Mouse (Mus musculus) small intestine, adult 2 months (tissue): Measurements from ENCODE around the gene Stub1.

Experiments
- CTCF ChIP-seq: fragments of 200-500 bp; IDR thresholded peaks from 2 replicates; pipeline ENCODE4 v1.5.1; 2012; ENCODE audit warnings: low read depth, mild to moderate bottlenecking, control low read depth, inconsistent platforms, low read length, moderate library complexity, mixed read lengths; ENCODE audit not compliant: insufficient replicate concordance, insufficient read length; ENCODE audit errors: extremely low read depth
- POLR2A ChIP-seq: fragments of 200-500 bp; IDR thresholded peaks from 2 replicates; pipeline ENCODE4 v1.6.1; 2012; ENCODE audit warnings: low read depth, mild to moderate bottlenecking, control low read depth, inconsistent platforms, low read length, moderate library complexity

- TF ChIP-seq POLR2A (no peak), CTCF (0 out of 2 replicates have a peak, but pooled peaks have one; percentile 18)
Observed at GRCm38 (mm10) chr17:25863681-25864080, 30.5 kb upstream of the Stub1 start.
